Mouse (Mus musculus): ENCODE measurements around the gene Taf11. TPM values are rescaled to one million over a fixed set of nuclear protein-coding genes. Genes with fewer than 3 reads are reported as not detected.
A peak's percentile ranks its signal among the peaks of the same experiment; 100 is the strongest.

Gene Taf11
- 10 to 100 TPM; 40.6 to 47.8 (median 46.2) TPM for total RNA-seq (2022)

DNA sequence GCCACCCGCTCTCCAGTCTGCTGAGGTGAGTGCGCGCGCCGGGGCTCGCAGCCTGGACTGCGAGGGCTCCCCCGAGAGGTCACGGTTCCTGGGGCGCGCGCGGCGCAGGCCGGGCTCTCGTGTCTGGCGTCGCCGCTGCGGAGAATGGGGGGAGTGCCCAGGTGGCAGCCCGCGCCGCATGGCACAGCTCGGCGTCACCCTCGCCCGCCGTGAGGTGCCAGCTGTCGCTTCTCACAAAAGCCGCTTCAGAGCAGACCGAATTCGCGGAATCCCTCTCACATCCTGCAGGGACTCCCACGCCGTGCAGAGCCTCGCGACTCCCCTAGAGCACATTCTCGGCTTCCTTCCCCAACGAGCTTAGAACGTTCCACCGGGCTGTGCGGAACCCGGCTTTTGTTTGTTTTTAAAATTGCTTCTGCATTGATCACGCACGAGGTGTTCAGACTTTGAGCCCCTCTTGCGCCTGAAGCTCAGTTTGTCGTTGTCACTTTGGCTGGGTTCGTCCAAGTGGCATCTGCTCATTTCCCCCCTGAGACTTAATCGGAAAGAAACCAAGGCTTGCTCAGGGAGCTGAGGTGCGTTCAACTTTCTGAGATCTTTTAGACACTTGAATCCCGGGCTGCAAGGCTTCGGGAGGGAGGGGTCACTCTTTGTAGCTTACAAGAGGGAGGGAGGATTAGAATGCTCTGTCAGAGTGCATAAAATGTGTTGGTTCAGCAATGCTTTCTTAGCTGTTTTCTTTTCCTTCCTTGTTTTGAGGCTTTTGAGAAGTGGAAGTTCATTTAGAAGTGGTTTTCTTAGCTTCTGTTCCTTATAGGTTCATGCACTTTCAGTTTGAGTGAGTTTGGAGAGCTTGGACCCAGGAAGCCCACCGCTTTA, at the start of gene Taf11:
Gene Taf11 (minus strand): TSS at position 223 of the 879 bp plus-strand sequence.
- peak; percentile 61 to 85 for DNase-seq (ENCODE audit: low spot score in 2 of 2)

DNA sequence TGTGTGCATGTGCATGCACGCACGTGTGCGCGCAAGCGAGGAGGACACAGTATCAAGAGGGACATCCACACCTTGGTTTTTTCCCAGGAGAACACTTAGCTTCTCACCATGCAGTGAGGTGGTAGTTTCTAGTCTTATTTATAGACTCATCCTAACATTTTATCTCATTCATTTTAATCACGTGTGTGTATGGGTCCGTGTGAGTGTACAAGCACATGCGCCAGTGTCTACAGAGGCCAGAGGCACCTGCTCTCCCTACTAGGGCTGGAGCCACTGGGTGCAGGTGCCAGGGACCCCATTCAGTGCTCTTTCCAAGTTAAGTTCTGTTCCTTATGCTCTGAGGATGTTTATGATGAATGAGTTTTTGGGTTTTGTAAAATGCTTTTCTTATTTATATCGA, 48.0 kb upstream of the Taf11 start:
- no peak for DNase-seq (ENCODE audit: low spot score in 2 of 2)

DNA sequence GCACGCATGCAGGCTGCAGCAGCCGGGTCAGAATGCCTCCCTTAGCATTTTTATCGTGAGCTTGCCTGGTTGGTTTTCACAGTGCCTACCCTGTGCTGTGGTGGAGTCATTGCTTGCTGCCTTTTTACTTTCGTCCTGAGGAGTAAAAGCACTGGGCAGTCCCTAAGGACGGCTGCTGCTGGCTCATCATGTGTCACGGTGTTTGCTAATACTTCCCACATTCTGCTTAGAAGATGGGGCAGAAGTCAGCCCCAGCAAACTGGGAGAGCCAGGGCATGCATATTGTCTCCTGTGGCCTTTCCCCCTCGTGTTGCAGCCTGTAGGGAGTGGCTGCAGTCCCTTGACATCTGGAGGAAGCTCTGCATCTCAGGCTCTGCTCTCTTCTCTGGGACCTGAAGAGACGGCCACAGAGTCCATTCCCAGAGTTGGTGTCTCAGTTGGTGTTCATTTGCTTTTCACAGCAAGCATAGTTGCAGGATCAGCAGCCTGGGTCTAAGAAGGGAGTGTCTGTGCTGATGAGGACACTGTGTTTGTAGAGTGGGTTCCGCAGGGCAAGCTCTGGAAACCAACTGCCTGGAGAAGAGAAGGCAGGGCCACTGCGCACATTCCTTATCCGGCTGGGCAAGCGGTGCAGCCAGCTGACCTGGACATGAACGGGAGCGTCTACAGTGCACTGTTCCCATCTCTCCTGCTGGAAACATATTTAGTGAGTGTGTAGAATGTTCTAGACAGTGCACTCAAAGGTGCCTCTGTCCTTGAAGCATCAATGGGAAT, 45.2 kb upstream of the Taf11 start:
- DNase-seq (ENCODE audit: low spot score in 2 of 2): no peak

DNA sequence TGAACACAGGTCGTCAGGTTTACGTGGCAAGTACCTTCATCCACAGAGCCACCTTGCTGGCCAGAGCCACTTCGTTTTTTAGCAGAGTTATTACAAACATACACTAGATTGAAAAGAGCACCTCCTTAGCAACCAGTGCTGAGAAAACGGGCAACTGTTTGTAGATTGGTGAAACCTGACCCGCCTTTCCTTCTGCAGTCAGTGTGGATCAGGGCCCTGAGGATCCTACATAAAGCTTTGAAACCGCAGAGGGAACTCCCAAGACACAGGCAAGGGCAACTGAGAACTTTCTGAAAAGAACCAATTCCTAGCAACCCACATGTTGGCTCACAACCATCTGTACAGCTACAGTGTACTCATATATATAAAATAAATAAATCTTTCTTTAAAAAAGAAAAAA, 43.5 kb upstream of the Taf11 start:
- DNase-seq (ENCODE audit: low spot score in 2 of 2): no peak

DNA sequence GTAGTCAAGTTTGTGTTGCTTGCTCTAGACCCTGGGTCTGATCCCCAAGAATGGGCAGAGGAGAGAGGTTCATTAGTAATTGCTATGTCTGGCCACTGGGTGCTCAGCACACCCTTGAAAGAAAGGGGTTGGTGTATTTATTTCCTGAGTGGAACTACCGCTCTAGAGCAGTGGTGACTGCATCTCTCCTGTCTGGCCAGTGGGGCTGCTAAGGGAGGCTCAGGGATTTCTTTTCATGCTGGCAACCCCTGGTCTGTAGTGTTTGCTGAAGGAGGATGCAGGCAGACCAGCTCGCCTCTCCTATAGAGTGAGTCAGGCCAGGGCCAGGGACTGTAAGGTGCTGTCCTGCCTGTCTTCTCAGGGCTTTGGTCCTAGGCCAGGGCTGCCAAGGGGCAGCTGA, 37.5 kb upstream of the Taf11 start:
- DNase-seq (ENCODE audit: low spot score in 2 of 2): no peak

GRCm38 (mm10) chr17:27946371-27946770, 36.7 kb upstream of the Taf11 start:
- no peak for DNase-seq (ENCODE audit: low spot score in 2 of 2)

DNA sequence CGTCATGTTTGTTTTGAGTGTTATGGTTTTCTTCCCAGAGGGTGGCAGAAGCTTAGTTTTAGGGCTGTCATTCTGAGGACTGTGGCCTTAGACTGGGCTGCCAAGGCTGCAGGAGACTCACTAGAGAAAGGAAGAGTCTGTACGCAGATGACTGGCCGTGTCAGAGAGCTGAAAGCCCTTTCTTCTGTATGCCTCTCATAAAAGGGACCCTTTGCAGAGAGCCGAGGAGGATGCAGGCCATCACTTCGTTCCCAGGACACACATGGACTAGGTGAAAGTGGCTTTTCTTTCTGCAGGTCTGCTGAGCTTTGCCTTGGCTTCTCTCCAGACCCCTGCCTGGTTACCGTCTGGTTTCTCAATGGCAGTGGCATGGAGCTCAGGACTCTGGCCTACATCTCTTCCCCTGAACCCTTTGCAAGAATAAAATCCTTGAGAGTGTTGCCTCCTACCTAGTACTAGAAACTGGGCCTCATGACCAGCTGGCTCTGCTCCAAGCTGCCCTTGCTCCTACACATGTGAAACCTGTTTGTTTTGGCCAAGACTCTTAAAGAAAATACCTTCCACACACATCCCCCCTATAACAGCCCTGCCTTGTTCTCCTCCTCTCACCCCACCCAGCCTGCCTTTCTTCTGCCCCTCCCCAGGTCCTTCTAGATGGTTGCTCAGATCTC, 36.0 kb upstream of the Taf11 start:
- DNase-seq (ENCODE audit: low spot score in 2 of 2): no peak

DNA sequence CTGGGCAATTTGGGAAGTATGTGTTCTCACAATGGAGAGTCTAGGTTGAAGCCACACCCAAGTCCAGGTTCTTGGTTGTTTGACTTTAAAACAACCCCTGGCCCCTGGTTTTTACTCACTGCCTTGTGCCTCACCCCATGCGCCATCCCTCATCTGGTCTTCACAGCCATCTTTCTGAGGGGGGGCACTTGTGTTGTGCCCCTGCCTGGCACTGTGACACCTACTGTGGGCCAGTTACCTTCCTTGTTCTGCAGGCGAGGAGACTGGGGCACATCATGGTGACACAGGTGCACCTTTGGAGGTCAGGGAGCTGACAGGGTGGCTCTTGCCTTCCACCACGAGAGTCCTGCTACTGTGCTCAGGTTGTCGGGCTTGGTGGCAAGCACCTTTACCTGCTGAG, 32.5 kb upstream of the Taf11 start:
- no peak for DNase-seq (ENCODE audit: low spot score in 2 of 2)

GRCm38 (mm10) chr17:27941698-27942097, 32.1 kb upstream of the Taf11 start:
- DNase-seq (ENCODE audit: low spot score in 2 of 2): no peak

- DNase-seq (ENCODE audit: low spot score in 2 of 2): no peak
Observed at GRCm38 (mm10) chr17:27941178-27941577, 31.5 kb upstream of the Taf11 start.

GRCm38 (mm10) chr17:27940352-27940751, 30.7 kb upstream of the Taf11 start:
- DNase-seq (ENCODE audit: low spot score in 2 of 2): no peak

- DNase-seq (ENCODE audit: low spot score in 2 of 2): no peak
Observed at GRCm38 (mm10) chr17:27939028-27939427, 29.4 kb upstream of the Taf11 start.

GRCm38 (mm10) chr17:27938121-27938754, 28.6 kb upstream of the Taf11 start:
- DNase-seq (ENCODE audit: low spot score in 2 of 2): no peak

DNA sequence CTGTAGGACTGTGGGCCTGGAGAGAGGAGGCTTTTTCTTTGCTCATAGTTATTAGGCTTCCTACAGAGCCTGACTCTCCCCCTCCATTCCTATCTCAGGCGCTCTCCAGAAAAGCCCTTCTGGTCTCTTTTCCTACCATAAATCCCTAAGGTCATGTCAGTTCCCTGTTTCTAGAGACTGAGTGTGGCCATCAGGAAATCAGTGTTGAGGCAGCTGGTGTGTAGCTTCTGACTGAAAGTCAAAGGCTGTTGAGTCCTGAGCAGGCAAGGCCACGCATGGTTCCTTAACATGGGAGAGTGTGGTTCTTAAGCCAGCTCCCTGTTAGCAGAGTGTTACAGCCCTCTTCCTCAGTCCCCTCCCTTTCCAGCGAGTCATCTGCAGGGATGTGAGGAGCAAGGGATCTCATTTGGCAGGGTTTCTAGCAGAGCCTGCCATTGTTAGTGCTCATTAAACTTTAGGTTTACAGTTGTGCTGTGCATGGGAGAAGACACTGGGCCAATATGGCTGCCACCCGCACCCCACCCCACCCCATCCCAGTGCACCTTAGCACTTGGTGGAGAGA, 27.5 kb upstream of the Taf11 start:
- no peak for DNase-seq (ENCODE audit: low spot score in 2 of 2)

DNA sequence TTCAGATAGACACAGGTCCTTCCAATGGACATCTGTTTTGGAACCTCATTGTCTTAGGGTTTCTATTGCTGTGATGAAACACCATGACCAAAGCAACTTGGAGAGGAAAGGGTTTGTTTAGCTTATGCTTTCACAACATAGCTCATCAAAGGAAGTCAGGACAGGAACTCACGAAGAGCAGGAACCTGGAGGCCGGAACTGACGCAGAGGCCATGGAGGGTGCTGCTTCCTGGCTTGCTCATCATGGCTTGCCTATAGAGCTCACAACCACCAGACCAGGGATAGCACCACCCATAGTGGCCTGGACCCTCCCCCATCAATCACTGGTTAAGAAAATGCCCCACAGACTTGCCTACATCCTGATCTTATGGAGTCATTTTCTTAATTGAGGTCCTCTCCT, 25.4 kb upstream of the Taf11 start:
- DNase-seq (ENCODE audit: low spot score in 2 of 2): no peak

GRCm38 (mm10) chr17:27934136-27934910, 24.7 kb upstream of the Taf11 start:
- no peak for DNase-seq (ENCODE audit: low spot score in 2 of 2)

GRCm38 (mm10) chr17:27931826-27932225, 22.2 kb upstream of the Taf11 start:
- DNase-seq (ENCODE audit: low spot score in 2 of 2): no peak

GRCm38 (mm10) chr17:27930291-27930690, 20.6 kb upstream of the Taf11 start:
- no peak for DNase-seq (ENCODE audit: low spot score in 2 of 2)

DNA sequence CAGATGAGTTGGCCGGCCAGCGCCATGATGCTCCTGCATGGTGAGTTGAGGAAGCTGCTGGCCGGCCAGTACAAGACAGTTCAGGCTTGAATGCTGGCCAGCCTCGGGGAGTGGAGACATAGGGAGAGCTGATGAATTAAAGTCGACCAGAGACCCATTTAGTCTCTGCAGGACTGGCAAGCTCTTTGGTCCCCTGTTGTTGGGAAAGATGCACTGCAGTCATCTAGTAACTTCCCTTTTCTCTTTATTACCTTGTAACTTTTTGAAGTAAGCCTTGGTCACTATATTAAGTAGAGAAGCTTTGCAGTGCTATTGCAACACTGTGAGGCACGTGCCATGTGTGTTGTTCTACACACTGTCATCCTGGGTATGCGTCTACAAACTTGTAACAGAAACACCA, 15.9 kb upstream of the Taf11 start:
- DNase-seq (ENCODE audit: low spot score in 2 of 2): no peak

- DNase-seq (ENCODE audit: low spot score in 2 of 2): no peak
Observed at GRCm38 (mm10) chr17:27925054-27925453, 15.4 kb upstream of the Taf11 start.

All from left cerebral cortex, adult 8-10 months (tissue).